Mouse (Mus musculus) stomach, postnatal 0 days (tissue): ENCODE data around the gene Sdc3.

ENCODE experiments used
- CTCF ChIP-seq: IDR thresholded peaks from 2 replicates; pipeline ENCODE4 v1.5.1; 2016; ENCODE audit warnings: antibody characterized with exemption, low read depth, mild to moderate bottlenecking, moderate library complexity
- EP300 ChIP-seq: optimal IDR thresholded peaks from 2 replicates; pipeline ENCODE3; 2016; ENCODE audit warnings: antibody characterized with exemption

DNA sequence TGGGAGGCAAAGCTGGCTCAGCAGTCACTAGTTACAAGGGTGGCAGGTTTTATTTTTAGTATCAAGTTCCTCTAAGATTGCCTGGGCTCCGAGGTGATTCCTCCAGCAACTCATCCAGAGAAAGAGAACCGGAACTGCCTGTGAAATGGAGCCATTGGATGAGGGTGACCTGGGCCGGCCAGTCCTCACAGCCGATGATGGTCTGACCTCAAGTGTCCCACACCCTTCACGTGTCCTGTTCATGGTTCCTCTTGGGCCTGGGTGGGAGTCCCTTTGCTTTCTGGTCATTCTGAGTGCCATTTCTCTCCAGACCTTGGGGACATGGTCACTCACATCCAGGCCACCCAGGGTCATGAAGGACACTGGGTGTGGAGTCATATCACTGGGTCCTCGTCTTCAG lies 7.8 kb downstream of the Sdc3 start:
- no peak for TF ChIP-seq CTCF
- TF ChIP-seq EP300 = no peak
